Mouse (Mus musculus): ENCODE measurements around the gene Tent5b.
A peak's percentile ranks its signal among the peaks of the same experiment; 100 is the strongest.

Gene Tent5b

GRCm38 (mm10) chr4:133479458-133480184 is at the start of gene Tent5b:
TSS of gene Tent5b (plus strand) at chr4:133480132.
- peak; percentile 89 to 93 for DNase-seq

GRCm38 (mm10) chr4:133431508-133431907 is 48.4 kb upstream of the Tent5b start:
- DNase-seq: no peak

- no peak for DNase-seq
Observed at GRCm38 (mm10) chr4:133432560-133433171, 47.3 kb upstream of the Tent5b start.

- DNase-seq: no peak
Observed at GRCm38 (mm10) chr4:133435921-133436320, 44.0 kb upstream of the Tent5b start.

GRCm38 (mm10) chr4:133439460-133440376 is 40.2 kb upstream of the Tent5b start:
- DNase-seq: peak; percentile 18 to 35

GRCm38 (mm10) chr4:133440377-133440795 is 39.5 kb upstream of the Tent5b start:
- no peak for DNase-seq

GRCm38 (mm10) chr4:133442194-133442593 is 37.7 kb upstream of the Tent5b start:
- DNase-seq: no peak

GRCm38 (mm10) chr4:133443085-133443484 is 36.8 kb upstream of the Tent5b start:
- no peak for DNase-seq

- no peak for DNase-seq
Observed at GRCm38 (mm10) chr4:133445727-133446126, 34.2 kb upstream of the Tent5b start.

- no peak for DNase-seq
Observed at GRCm38 (mm10) chr4:133447366-133447765, 32.6 kb upstream of the Tent5b start.

GRCm38 (mm10) chr4:133447967-133448366 is 32.0 kb upstream of the Tent5b start:
- DNase-seq: no peak

GRCm38 (mm10) chr4:133448708-133449388 is 31.1 kb upstream of the Tent5b start:
- no peak for DNase-seq

- peak; percentile 37 to 47 for DNase-seq
Observed at GRCm38 (mm10) chr4:133449726-133450125, 30.2 kb upstream of the Tent5b start.

- DNase-seq: peak; percentile 72 to 84
Observed at GRCm38 (mm10) chr4:133451536-133451935, 28.4 kb upstream of the Tent5b start.

GRCm38 (mm10) chr4:133452433-133452832 is 27.5 kb upstream of the Tent5b start:
- no peak for DNase-seq

- DNase-seq: peak in 1 of 2 experiments; percentile 34
Observed at GRCm38 (mm10) chr4:133458044-133458443, 21.9 kb upstream of the Tent5b start.

GRCm38 (mm10) chr4:133460006-133460405 is 19.9 kb upstream of the Tent5b start:
- no peak for DNase-seq

- DNase-seq: no peak
Observed at GRCm38 (mm10) chr4:133460796-133461325, 19.1 kb upstream of the Tent5b start.

- DNase-seq: no peak
Observed at GRCm38 (mm10) chr4:133461362-133461761, 18.6 kb upstream of the Tent5b start.

- DNase-seq: no peak
Observed at GRCm38 (mm10) chr4:133463184-133463583, 16.7 kb upstream of the Tent5b start.

- DNase-seq: peak; percentile 64 to 68
Observed at GRCm38 (mm10) chr4:133468080-133468479, 11.9 kb upstream of the Tent5b start.

- no peak for DNase-seq
Observed at GRCm38 (mm10) chr4:133469122-133469521, 10.8 kb upstream of the Tent5b start.

All from thymus, postnatal 36 days (tissue).